Mouse (Mus musculus) hindbrain, embryonic 15.5 days (tissue): ENCODE measurements around the gene Tifab. TPM values are rescaled to one million over a fixed set of nuclear protein-coding genes. Genes with fewer than 3 reads are reported as not detected.
A peak's percentile ranks its signal among the peaks of the same experiment; 100 is the strongest.

Experiments used
- ATAC-seq: fragments of 200-750 bp; cut with Nextera tagmentation; 2 replicates; pipeline ENCODE4 v1.8.0; 2017; ENCODE audit warnings: low read depth, moderate number of reproducible peaks, moderate TSS enrichment; ENCODE audit not compliant: low FRiP score
- H3K27ac ChIP-seq: fragments of 300-500 bp; sonication (generic); replicated peaks from 2 replicates; pipeline ENCODE4 v1.5.1; 2015; ENCODE audit warnings: mild to moderate bottlenecking, inconsistent platforms
- H3K27me3 ChIP-seq: fragments of 300-500 bp; sonication (generic); 2 replicates; pipeline ENCODE4 v1.6.1; 2015; ENCODE audit warnings: control low read depth, inconsistent platforms
- H3K36me3 ChIP-seq: fragments of 300-500 bp; sonication (generic); 2 replicates; pipeline ENCODE4 v1.6.1; 2015; ENCODE audit warnings: control low read depth, inconsistent platforms
- H3K4me1 ChIP-seq: fragments of 300-500 bp; sonication (generic); replicated peaks from 2 replicates; pipeline ENCODE4 v1.6.1; 2015; ENCODE audit warnings: control low read depth, inconsistent platforms
- H3K4me2 ChIP-seq: fragments of 300-500 bp; sonication (generic); 2 replicates; pipeline ENCODE4 v1.6.1; 2015; ENCODE audit warnings: moderate library complexity, mild to moderate bottlenecking, inconsistent platforms
- H3K4me3 ChIP-seq: fragments of 300-500 bp; sonication (generic); 2 replicates; pipeline ENCODE4 v1.5.1; 2015; ENCODE audit warnings: mild to moderate bottlenecking, inconsistent platforms
- H3K9ac ChIP-seq: fragments of 300-500 bp; sonication (generic); 2 replicates; pipeline ENCODE4 v1.6.1; 2015; ENCODE audit warnings: inconsistent platforms
- H3K9me3 ChIP-seq: fragments of 300-500 bp; sonication (generic); 2 replicates; pipeline ENCODE4 v1.6.1; 2016; ENCODE audit warnings: control low read depth, inconsistent platforms
- WGBS: fragments of 180-500 bp; shearing (Covaris S2); methylation state at CpG from one replicate; pipeline ENCODE4 v1.1.7; 2015; 5-methylcytosine and 5-hydroxymethylcytosine counted together
- polyA plus RNA-seq: library from polyadenylated mRNA; unstranded; fragments of >200 nt; fragmentation: Nextera tagmentation; extraction: Ambion mirVana; gene quantifications from 2 replicates; pipeline ENCODE4 v1.2.1, GENCODE M21; 2015

Tifab gene
- polyA plus RNA-seq: 0.95 and 1.4 TPM in 2 replicates

- 89% methylated on average over 16 of the region's 16 CpGs for WGBS
- no peaks in the 10 kb centered on the region for H3K27me3 ChIP-seq
Measured at GRCm38 (mm10) chr13:56178416-56179035, at the start of gene Tifab. TSS of gene Tifab (minus strand) at chr13:56178885.

GRCm38 (mm10) chr13:56226175-56226954, 47.7 kb upstream of the Tifab start:
- H3K27ac ChIP-seq: no peak overlapping the region; the same call in 1 of the 2 replicates
- H3K4me1 ChIP-seq: peaks cover 32% of the 10 kb centered on the region
- ATAC-seq: peak; percentile 70
- no peaks in the 10 kb centered on the region for H3K36me3 ChIP-seq
- no peak overlapping the region for H3K4me3 ChIP-seq
- H3K9ac ChIP-seq: no peak overlapping the region
- no peak overlapping the region for H3K4me2 ChIP-seq
- WGBS: 14% methylated on average over 10 of the region's 10 CpGs
- peaks cover 67% of the 10 kb centered on the region for H3K27me3 ChIP-seq
- no peaks in the 10 kb centered on the region for H3K9me3 ChIP-seq

More at GRCm38 (mm10) chr13:56178416-56179035, at the start of gene Tifab:
- H3K4me1 ChIP-seq: no peaks in the 10 kb centered on the region
- no peak within 1 kb of the TSS for H3K27ac ChIP-seq
- no peak for ATAC-seq
- no peaks in the 10 kb centered on the region for H3K36me3 ChIP-seq
- no peak within 1 kb of the TSS for H3K4me3 ChIP-seq
- H3K9ac ChIP-seq: no peak within 1 kb of the TSS
- H3K4me2 ChIP-seq: no peak within 1 kb of the TSS
- no peaks in the 10 kb centered on the region for H3K9me3 ChIP-seq

DNA sequence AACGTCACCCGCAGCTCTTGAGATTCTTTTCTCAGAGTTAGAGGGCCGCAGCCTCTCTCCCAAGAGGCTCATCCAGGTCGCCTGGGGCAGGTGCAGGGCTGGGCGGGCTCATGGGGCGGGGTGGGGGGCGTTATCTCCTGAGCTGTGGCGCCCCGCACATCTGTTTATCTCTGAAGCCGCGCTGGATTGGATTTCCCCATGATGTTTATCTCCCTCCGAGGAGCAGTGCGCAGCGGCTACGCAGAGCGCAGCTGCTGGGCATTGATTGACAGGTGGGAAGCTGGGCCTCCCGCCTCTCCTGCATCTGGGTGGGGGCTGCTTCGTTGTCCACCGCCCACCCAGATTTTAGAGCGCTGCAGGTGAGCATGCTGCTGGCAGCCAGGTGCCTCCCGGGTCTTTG, 44.9 kb upstream of the Tifab start:
- Histone ChIP-seq H3K36me3 (no peaks in the 10 kb centered on the region), H3K9me3 (no peaks in the 10 kb centered on the region), H3K4me3 (no peak overlapping the region), H3K27me3 (peaks cover 60% of the 10 kb centered on the region), H3K4me2 (no peak overlapping the region), H3K27ac (no peak overlapping the region), H3K4me1 (peaks cover 34% of the 10 kb centered on the region), H3K9ac (no peak overlapping the region)
- no peak for ATAC-seq
- 8% methylated on average over 21 of the region's 21 CpGs for WGBS

DNA sequence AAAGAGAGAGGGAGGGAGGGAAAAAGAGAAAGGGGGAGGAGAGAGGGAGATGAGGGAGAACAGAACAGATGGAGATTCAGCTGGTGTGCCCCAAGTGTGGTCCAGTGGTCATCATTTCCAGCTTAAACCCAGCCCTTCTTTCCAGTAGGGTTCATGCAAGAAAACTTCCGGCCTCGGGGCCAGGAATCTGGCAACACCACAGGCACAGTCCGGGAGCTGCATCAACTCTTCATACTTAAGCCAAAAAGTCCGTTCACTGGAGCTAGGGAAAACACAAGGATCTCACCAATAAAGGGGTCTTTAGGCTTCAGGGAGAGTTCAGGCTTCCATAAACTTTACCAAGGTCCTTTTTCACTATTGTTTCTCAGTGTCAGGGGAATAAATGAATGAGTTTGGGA, 44.2 kb upstream of the Tifab start:
- Histone ChIP-seq H3K9ac (no peak overlapping the region), H3K4me3 (no peak overlapping the region), H3K4me1 (peaks cover 33% of the 10 kb centered on the region), H3K27ac (no peak overlapping the region), H3K4me2 (no peak overlapping the region), H3K36me3 (no peaks in the 10 kb centered on the region), H3K27me3 (peaks cover 53% of the 10 kb centered on the region), H3K9me3 (no peaks in the 10 kb centered on the region)
- 12% methylated on average over 4 of the region's 4 CpGs for WGBS
- ATAC-seq: no peak

DNA sequence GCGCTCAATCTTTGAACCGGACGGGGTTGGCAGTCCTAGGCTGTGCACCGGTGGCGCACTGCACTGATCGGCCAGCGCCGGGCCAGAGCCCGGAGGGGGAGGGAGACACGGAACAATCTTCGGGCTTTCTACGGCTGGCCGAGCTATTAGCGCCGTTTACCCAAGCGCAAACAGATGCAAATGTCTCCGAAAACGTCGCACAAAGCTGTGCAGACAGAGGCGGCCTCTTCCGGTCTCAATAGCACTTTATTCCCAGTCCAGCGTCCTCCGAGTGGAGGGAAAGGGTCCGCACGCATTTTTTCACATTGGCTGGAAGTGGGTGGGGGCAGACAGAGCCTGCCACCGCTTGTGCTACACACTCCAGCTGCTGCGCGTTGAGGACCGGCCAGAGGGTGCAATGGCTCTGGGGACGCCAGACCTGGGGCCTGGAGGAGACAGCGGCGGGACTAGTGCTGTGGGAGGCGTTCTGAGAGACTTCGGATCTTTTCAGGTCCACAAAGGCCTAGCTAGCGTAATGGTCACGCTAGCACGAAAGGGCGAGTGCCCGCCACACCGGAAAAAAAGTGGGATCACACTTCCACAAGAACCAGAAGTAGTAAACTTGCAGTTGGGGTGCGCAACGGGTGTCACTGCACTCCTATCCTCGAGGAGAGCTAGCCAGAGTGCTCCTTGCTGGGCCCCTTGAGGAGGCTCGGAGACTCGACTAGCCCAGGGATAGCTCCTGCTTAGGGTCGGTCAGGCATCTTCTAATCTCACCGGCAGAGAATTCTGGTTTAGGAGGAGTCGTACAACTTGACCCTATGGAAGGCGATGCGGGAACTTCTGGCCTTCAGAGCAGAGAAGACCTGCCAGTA, 43.5 kb upstream of the Tifab start:
- peak overlapping the region; percentile 56 for H3K4me2 ChIP-seq
- H3K9me3 ChIP-seq: no peaks in the 10 kb centered on the region
- 2% methylated on average over 50 of the region's 50 CpGs for WGBS
- peak; percentile 60; the same call in 1 of the 2 replicates for ATAC-seq
- 0 out of 2 replicates have a peak overlapping the region, but pooled peaks have one; percentile 8 for H3K9ac ChIP-seq
- peaks cover 33% of the 10 kb centered on the region for H3K4me1 ChIP-seq
- 0 out of 2 replicates have a peak overlapping the region, but pooled peaks have one; percentile 16 for H3K27ac ChIP-seq
- no peaks in the 10 kb centered on the region for H3K36me3 ChIP-seq
- H3K27me3 ChIP-seq: peaks cover 49% of the 10 kb centered on the region
- peak overlapping the region; percentile 27 for H3K4me3 ChIP-seq

- peaks cover 29% of the 10 kb centered on the region for H3K4me1 ChIP-seq
- peaks cover 54% of the 10 kb centered on the region for H3K27me3 ChIP-seq
- H3K27ac ChIP-seq: no peak overlapping the region
- H3K4me3 ChIP-seq: peak overlapping the region; percentile 27
- WGBS: under 1% methylated on average over 46 of the region's 46 CpGs
- H3K9ac ChIP-seq: peak overlapping the region; percentile 8
- peak; percentile 73 for ATAC-seq
- H3K4me2 ChIP-seq: peak overlapping the region; percentile 56
- no peaks in the 10 kb centered on the region for H3K36me3 ChIP-seq
- no peaks in the 10 kb centered on the region for H3K9me3 ChIP-seq
Measured at GRCm38 (mm10) chr13:56221129-56221910, 42.6 kb upstream of the Tifab start.

- Histone ChIP-seq H3K27ac (no peak overlapping the region), H3K9ac (no peak overlapping the region), H3K4me1 (peaks cover 31% of the 10 kb centered on the region), H3K4me2 (no peak overlapping the region), H3K4me3 (no peak overlapping the region), H3K27me3 (peaks cover 47% of the 10 kb centered on the region), H3K9me3 (no peaks in the 10 kb centered on the region), H3K36me3 (no peaks in the 10 kb centered on the region)
- no peak for ATAC-seq
- WGBS: 70% methylated on average over 9 of the region's 9 CpGs
Measured at GRCm38 (mm10) chr13:56219254-56219653, 40.6 kb upstream of the Tifab start.

DNA sequence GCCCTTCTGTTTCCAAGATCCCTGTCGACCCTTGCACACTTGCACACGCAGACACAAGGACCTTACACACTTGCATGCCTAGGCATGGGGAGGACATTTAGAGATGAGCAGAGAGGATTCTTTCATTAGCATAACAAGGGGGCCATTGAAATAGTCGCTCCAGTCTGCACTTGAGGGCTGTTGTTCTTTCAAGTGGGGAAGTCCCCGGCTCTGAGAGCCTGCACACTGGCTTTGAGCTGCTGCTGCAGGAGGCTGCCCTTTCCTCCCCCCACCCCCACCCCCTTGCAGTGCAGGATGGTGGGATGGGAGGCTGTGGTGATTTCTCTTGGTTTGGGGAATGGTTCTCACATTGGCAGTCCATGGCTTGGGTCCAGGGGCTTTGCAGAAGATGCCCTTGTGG, 37.4 kb upstream of the Tifab start:
- Histone ChIP-seq H3K9ac (no peak overlapping the region), H3K4me2 (no peak overlapping the region), H3K4me3 (no peak overlapping the region), H3K27me3 (peaks cover 32% of the 10 kb centered on the region), H3K27ac (no peak overlapping the region), H3K4me1 (peaks cover 6% of the 10 kb centered on the region), H3K36me3 (no peaks in the 10 kb centered on the region), H3K9me3 (no peaks in the 10 kb centered on the region)
- WGBS: 7% methylated on average over 4 of the region's 4 CpGs
- ATAC-seq: no peak

DNA sequence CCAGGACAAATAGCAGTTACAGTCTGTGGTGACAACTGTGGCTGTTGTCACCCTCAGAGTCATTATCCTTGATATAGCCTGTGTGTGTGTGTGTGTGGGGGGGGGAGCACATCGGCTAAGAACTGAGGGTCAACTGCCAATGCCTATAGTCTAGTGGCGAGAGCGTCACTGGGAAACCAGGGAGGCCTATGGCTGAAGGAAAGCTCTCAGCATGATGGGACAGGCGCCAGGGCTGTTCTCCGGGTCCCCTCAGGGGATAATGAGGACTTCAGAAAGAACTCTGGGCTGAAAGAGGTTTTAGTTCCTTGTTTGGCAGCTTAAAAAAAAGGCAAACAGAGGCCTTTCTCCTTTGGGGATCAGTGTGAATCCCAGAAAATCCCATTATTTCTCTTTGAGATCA, 35.9 kb upstream of the Tifab start:
- no peak overlapping the region for H3K4me3 ChIP-seq
- H3K4me1 ChIP-seq: peaks cover 4% of the 10 kb centered on the region; the same call in 1 of the 2 replicates
- H3K27ac ChIP-seq: no peak overlapping the region
- H3K4me2 ChIP-seq: no peak overlapping the region
- no peaks in the 10 kb centered on the region for H3K9me3 ChIP-seq
- no peak for ATAC-seq
- H3K27me3 ChIP-seq: peaks cover 35% of the 10 kb centered on the region
- no peaks in the 10 kb centered on the region for H3K36me3 ChIP-seq
- H3K9ac ChIP-seq: no peak overlapping the region
- whole genome bisulfite sequencing: 34% methylated on average over 5 of the region's 5 CpGs

GRCm38 (mm10) chr13:56209067-56209411, 30.4 kb upstream of the Tifab start:
- H3K27ac ChIP-seq: no peak overlapping the region
- 16% methylated on average over 8 of the region's 8 CpGs for WGBS
- no peak overlapping the region for H3K4me3 ChIP-seq
- ATAC-seq: peak; percentile 27; the same call in 1 of the 2 replicates
- no peaks in the 10 kb centered on the region for H3K36me3 ChIP-seq
- H3K9ac ChIP-seq: no peak overlapping the region
- peaks cover 49% of the 10 kb centered on the region for H3K27me3 ChIP-seq
- peak overlapping the region; percentile 49 for H3K4me2 ChIP-seq
- H3K9me3 ChIP-seq: no peaks in the 10 kb centered on the region
- peaks cover 14% of the 10 kb centered on the region for H3K4me1 ChIP-seq
